Mouse (Mus musculus): ENCODE measurements around the gene Phf2.
"Not testable (repeated sequence)": the region's sequence is repeated elsewhere in the genome, so short reads cannot be mapped to it uniquely, and the experiment has no call there.

The Phf2 gene

GRCm38 (mm10) chr13:48857246-48857932 is 13.5 kb downstream of the Phf2 start:
- peak in 1 of 2 experiments; percentile 39 for DNase-seq

DNA sequence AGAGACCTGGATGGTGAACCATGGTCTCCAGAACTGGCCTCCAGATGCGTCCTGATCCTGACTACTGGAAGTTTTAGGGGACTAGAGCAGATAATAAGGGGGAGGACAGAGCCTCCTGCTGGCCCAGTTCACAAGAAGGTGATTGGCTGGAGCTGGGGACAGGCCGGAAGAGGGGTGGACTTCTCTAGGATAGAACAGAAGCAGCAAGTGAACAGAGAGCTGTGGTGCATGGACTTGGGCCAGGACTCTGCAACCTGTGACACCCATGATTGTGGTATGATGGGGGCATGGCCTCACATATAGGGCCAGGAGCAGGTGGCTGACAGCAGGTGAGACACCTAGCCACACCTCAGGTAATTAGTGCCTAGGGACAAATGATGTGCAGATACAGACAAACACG is 17.0 kb downstream of the Phf2 start:
- DNase-seq: no peak

DNA sequence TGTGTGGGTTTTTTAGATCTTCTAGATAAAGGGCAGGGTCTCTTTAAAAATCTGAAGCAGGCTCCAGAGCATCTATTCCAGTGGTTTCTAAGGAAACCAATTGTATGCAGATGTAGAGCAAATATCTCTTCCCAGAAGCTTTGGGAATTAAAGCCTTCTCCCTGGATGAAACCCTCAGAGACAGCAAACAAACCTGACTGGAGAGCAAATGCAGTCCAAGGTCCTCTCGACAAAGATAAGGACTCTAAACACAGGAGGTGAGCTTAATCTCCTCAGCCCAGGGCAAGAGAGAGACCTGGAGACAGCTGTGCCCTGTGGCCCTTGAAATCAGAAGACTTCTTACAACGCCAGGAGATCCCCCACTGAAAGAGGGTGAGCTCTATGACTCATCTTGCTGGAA is 17.4 kb downstream of the Phf2 start:
- no peak for DNase-seq

DNA sequence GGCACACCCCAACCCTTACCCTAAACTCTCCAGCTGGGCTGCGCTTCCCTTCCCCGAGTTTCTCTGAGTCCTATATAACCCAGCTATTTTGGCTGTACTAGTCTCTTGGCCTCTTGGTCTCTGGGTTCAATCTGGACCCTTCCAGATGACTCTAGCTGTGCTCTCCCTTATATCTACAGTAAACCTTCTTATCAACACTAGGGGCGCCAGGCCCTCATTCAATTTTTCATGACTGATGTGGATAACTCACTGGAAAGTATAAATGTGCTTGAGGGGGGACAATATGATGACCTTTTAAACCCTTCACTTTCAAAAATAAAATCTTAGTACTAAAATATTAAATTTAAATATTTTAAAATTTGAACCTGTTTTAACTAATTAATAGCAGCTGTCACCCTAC is 18.1 kb downstream of the Phf2 start:
- no peak for DNase-seq

- DNase-seq: no peak
Measured at GRCm38 (mm10) chr13:48851719-48852118, 19.2 kb downstream of the Phf2 start.

GRCm38 (mm10) chr13:48850771-48851170 is 20.1 kb downstream of the Phf2 start:
- no peak for DNase-seq

- DNase-seq: no peak
Measured at GRCm38 (mm10) chr13:48850326-48850725, 20.6 kb downstream of the Phf2 start.

DNA sequence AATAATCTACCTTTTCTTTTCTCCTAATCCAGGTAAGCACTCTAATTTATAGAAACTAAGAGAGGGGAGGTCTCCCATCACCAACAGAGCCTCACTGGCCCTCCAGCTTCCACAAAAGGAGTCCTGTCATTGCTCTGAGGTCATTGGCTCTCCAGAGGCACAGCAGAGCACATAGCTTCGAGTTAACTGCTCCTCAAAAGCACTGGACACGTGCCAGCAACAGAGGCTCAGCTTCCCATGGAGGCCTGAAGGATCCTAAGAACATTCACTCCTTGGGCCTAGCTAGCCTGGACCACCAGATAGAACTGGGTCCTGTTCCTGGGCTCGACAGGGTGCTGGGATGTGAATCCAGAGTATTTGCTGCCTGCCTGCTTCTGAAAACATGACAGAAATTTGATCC is 21.8 kb downstream of the Phf2 start:
- peak; percentile 53 to 55 for DNase-seq

DNA sequence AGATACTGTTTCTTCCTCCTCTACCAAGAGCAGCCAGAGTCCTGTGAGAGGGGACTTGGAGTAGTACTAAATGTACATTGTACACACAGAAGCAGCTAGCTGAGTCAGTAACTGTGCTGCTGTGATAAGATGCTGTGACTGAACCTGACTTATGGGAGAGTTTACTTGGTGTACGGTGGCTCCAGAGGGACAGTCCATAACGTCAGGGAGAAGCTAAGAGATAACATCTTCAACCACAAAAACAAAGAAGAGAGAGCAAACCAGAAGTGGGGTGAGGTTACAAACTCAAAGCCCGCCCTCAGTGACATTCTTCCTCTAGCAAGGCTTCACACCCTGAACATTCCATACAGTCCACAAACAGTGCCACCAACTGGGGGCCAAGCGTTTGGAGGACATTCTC is 25.6 kb downstream of the Phf2 start:
- no peak for DNase-seq

GRCm38 (mm10) chr13:48843530-48843929 is 27.4 kb downstream of the Phf2 start:
- DNase-seq: no peak

- no peak for DNase-seq
Measured at GRCm38 (mm10) chr13:48841905-48842592, 28.9 kb downstream of the Phf2 start.

DNA sequence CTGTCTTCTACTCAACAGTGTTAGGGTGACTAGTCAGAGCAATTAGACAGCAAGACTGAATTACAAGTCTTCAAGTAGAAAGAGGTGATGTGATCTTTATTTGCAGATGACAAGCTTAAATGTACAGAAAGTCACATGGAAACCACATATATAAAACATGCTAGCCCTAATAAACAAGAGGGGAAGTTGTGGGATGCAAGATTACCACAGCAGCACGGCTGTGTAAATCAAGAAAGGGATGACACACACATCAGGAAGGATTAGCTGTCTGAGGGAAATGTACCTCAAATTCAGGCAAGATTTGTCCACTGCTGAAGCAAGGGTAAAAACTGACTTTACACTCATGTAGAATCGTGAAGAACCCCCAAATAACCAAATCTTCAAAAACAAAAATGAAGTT is 32.6 kb downstream of the Phf2 start:
- no peak for DNase-seq

DNA sequence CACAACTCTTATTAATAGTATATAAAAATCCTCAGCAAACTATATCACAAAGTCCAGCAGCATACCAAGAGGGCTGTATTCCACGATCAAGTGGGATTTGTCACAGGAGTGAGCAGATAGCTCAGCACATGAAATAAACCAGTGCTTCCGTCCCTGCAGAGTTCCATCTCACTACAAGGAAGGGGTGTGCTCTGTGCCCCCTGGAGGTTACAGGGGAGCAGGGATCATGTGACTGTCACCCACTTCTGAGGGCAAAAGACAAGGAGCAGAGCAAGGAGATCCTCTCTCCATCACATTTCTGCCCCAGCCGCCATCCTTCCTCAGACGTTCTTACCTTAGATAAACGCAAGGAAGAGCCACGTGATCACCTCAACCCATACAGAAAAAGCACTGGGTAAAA is 33.4 kb downstream of the Phf2 start:
- DNase-seq: no peak

GRCm38 (mm10) chr13:48830528-48831250 is 40.2 kb downstream of the Phf2 start:
- no peak for DNase-seq

- no peak for DNase-seq
Measured at GRCm38 (mm10) chr13:48829780-48830179, 41.1 kb downstream of the Phf2 start.

- peak; percentile 17 to 31 for DNase-seq
Measured at GRCm38 (mm10) chr13:48822871-48823270, 48.0 kb downstream of the Phf2 start.

DNA sequence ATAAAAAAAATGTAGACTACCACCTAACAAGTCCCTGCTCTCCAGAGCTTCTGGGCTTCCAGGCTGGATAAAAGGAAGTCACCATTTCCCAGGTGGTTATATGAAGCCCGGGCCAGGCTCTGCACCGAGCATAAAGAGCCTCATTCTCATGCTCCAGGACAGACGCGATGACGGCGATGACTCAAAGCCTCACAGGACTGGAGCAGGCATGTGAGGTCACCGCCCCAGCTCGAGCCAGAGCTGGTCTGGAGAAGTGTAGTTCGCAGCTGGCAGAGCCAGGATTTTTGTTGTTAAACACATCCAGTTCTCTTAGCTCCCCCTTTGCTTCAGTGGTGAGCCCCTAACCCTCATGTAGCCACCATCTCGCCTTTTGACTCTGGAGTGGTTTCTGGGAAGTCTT is 48.6 kb downstream of the Phf2 start:
- DNase-seq: no peak

- no peak for DNase-seq
Measured at GRCm38 (mm10) chr13:48819131-48819530, 51.8 kb downstream of the Phf2 start.

DNA sequence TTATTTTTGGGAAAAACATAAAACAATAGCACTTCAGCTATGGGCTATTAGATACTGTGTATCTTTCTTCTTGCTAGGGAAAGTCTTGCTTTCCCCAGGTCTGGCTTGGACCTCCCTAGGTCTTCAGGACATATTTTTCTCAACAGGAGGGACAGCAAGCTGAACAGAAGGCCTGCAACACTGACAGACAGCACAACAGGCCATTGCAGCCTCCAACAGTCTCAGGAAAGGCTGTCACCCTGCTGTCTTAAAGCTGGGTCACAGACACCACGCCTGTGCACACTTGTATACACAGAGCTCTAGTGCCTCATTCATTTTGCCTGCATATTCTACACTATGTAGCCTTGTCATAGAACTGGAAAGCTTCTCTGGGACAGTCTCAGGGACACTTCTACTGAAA is 56.5 kb downstream of the Phf2 start:
- no peak for DNase-seq

- peak; percentile 38 to 46 for DNase-seq
Measured at GRCm38 (mm10) chr13:48810991-48811390, 59.9 kb downstream of the Phf2 start.

DNA sequence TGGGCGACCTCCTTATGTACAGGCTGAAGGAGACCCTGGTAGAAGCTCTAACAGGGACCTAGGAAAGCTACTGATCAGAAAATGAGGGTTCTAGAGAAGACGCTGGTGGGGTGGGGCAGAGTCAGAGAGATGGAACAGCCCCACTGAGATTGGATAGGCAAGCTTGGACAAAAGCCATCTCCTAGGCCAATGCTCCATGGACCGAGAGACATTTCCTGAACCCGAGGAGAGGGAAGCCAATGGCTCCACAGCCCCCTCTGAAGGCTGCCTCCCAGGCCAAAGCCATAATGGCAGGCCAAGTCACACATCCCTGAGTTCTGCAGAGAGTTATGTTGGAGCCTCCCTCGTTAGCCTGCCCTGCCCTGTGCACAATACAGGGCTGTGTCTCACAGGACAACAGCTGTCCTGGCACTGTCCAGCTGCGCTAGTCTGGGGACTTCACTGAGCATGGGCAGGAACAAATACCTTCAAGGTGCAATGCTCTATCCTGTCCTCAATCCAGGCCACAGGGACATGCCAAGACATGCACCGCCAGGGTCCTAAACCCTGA is 60.6 kb downstream of the Phf2 start:
- DNase-seq: no peak

- not testable (repeated sequence) for DNase-seq
Measured at GRCm38 (mm10) chr13:48809668-48810067, 61.3 kb downstream of the Phf2 start.

- peak in 1 of 2 experiments; percentile 54 for DNase-seq
Measured at GRCm38 (mm10) chr13:48807481-48808031, 63.4 kb downstream of the Phf2 start.

Measured in kidney, adult 8-10 months (tissue).